Mouse (Mus musculus): ENCODE measurements around the gene Dab1. TPM values are rescaled to one million over a fixed set of nuclear protein-coding genes. Genes with fewer than 3 reads are reported as not detected.

The Dab1 gene
- polyA plus RNA-seq, 1 experiment from 2014 or later, result 0.30 TPM

DNA sequence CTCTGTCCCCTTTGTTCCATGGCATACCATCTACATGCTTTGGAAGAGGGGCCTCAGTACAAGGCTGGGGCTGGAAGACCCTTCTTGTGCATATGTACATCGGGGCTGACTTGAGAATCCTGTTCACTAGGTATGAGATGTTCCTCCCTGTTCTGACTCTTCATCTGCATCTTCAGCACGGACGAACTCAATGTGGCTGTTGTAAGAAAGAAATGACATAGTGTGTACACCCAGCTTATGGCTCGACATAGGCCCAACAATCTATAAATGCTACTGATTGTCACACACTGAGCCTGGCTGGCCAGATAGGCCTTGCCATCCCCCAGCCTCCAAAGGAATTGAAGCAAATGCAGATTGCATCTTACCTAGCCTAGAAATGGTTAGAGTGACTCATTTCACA is 817.3 kb downstream of the Dab1 start:
- Histone ChIP-seq H3K9ac (no peak overlapping the region), H3K36me3 (no peaks in the 10 kb centered on the region), H3K9me3 (replicated peaks) (no peaks in the 10 kb centered on the region), H3K4me2 (no peak overlapping the region), H3K4me3 (replicated peaks) (no peak overlapping the region), H3K27me3 (no peaks in the 10 kb centered on the region), H3K4me1 (replicated peaks) (no peaks in the 10 kb centered on the region), H3K27ac (no peak overlapping the region)
- WGBS (ENCODE audit: insufficient replicate concordance), result 74% methylated on average over 4 of the region's 4 CpGs
- ATAC-seq (ENCODE audit: low read depth) (no peak), DNase-seq (no peak)

DNA sequence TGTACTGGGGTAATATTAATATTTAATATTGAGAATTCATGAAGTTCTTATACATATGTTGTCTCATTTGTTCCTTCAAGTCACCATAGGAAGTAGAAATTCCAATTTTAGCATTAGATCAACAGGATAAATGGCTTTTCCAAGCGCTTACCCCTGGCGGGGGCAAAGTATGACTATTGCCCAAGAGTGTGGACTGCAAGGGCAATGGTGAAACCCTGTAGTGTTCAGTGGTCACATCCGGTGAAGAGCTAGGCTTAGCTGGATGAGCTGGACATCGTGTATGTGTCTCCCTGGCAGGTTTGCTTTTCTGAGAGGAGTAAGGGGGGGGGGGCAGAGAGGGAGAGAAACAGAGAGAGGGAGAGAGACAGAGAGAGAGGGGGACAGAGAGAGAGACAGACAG is 819.6 kb downstream of the Dab1 start:
- H3K9ac ChIP-seq, result no peak overlapping the region
- no peak for DNase-seq

GRCm38 (mm10) chr4:104439641-104440040 is 820.5 kb downstream of the Dab1 start:
- no peak overlapping the region for H3K27ac ChIP-seq
- 56% methylated on average over 3 of the region's 3 CpGs for WGBS (ENCODE audit: insufficient replicate concordance)
- H3K9ac ChIP-seq, result no peak overlapping the region
- DNase-seq (no peak), ATAC-seq (ENCODE audit: low read depth) (no peak)
- no peak overlapping the region for H3K4me3 ChIP-seq (replicated peaks)
- no peak overlapping the region for H3K4me2 ChIP-seq
- no peaks in the 10 kb centered on the region for H3K36me3 ChIP-seq
- H3K27me3 ChIP-seq, result no peaks in the 10 kb centered on the region
- H3K4me1 ChIP-seq (replicated peaks), result no peaks in the 10 kb centered on the region
- H3K9me3 ChIP-seq (replicated peaks), result no peaks in the 10 kb centered on the region

More for the DNA sequence above, 819.6 kb downstream of the Dab1 start:
- H3K4me3 ChIP-seq (replicated peaks), result no peak overlapping the region
- 64% methylated on average over 4 of the region's 4 CpGs for WGBS (ENCODE audit: insufficient replicate concordance)
- no peak overlapping the region for H3K4me2 ChIP-seq
- no peaks in the 10 kb centered on the region for H3K4me1 ChIP-seq (replicated peaks)
- no peaks in the 10 kb centered on the region for H3K9me3 ChIP-seq (replicated peaks)
- H3K27ac ChIP-seq, result no peak overlapping the region
- no peaks in the 10 kb centered on the region for H3K36me3 ChIP-seq
- H3K27me3 ChIP-seq, result no peaks in the 10 kb centered on the region
- ATAC-seq (ENCODE audit: low read depth), result no peak

DNA sequence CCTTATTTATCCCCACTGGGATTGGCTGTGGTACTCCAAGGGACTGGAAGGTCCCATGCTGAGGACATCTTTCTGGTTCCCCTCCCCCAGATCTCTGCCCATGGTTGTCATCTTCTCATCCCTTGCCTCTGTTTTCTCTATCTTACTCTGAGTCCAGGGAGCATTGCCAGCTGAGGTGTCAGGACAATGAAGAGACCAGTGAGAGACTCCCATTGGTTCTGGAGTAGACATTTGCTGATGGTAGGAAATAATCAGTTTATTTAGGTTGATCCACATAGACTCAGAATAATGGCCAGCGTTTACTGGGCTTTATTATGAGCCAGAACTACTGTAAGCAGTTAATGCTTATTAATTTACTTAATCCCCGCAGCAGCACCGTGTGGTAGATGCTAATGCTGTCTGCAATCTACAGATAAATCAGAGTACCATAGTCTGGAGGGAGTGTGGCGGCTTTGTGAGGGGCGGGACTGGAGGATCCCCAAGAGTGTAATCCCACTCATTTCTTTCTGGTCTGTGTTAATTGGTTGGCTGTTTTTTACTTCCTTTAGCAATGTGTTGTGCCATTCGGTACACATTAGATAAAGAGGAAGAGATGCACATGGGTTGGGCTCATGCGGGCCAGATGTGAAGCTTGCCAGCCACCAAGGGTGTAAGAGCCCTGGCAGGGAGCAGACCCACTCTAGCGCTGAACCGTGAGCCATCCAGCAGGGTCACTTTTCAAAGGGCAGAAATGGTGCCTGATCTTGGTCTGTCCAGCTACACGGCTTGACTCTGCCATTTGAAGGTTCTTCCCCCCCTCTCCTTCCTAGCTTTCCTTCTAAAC is 824.0 kb downstream of the Dab1 start:
- Histone ChIP-seq H3K9ac (no peak overlapping the region), H3K36me3 (no peaks in the 10 kb centered on the region), H3K4me1 (replicated peaks) (no peaks in the 10 kb centered on the region), H3K27me3 (no peaks in the 10 kb centered on the region), H3K27ac (no peak overlapping the region), H3K4me3 (replicated peaks) (no peak overlapping the region), H3K9me3 (replicated peaks) (no peaks in the 10 kb centered on the region), H3K4me2 (no peak overlapping the region)
- ATAC-seq (ENCODE audit: low read depth) (no peak), DNase-seq (no peak)
- 53% methylated on average over 10 of the region's 10 CpGs for WGBS (ENCODE audit: insufficient replicate concordance)

DNA sequence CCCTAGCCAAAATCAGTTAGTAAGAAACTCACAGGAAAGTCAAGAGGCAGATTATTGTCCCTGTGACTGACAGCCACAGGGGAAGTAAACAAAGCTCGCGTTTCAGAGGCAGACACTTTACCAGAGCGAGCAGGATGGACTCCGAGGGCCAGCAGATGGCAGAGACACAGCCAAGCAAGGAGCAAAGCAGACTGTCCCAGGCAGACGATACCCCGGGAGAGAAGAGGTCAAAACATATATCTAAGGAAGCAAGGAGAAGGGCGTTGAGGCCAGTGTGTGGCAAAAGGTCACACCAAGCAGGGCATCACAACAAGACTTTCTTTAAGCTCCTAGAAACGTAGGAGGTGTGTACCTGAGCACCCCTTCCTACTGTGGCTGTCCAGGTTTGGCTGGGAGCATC is 824.6 kb downstream of the Dab1 start:
- no peak overlapping the region for H3K9ac ChIP-seq
- no peaks in the 10 kb centered on the region for H3K9me3 ChIP-seq (replicated peaks)
- DNase-seq (no peak), ATAC-seq (ENCODE audit: low read depth) (no peak)
- no peaks in the 10 kb centered on the region for H3K36me3 ChIP-seq
- H3K27ac ChIP-seq, result no peak overlapping the region
- no peaks in the 10 kb centered on the region for H3K4me1 ChIP-seq (replicated peaks)
- H3K4me3 ChIP-seq (replicated peaks), result no peak overlapping the region
- no peak overlapping the region for H3K4me2 ChIP-seq
- 28% methylated on average over 8 of the region's 8 CpGs for WGBS (ENCODE audit: insufficient replicate concordance)
- no peaks in the 10 kb centered on the region for H3K27me3 ChIP-seq

GRCm38 (mm10) chr4:104444985-104445384 is 825.8 kb downstream of the Dab1 start:
- H3K27ac ChIP-seq, result no peak overlapping the region
- no peak overlapping the region for H3K9ac ChIP-seq
- H3K4me1 ChIP-seq (replicated peaks), result no peaks in the 10 kb centered on the region
- ATAC-seq (ENCODE audit: low read depth) (no peak), DNase-seq (no peak)
- 68% methylated on average over 2 of the region's 2 CpGs for whole genome bisulfite sequencing (ENCODE audit: insufficient replicate concordance)
- H3K36me3 ChIP-seq, result no peaks in the 10 kb centered on the region
- H3K4me3 ChIP-seq (replicated peaks), result no peak overlapping the region
- H3K9me3 ChIP-seq (replicated peaks), result no peaks in the 10 kb centered on the region
- H3K27me3 ChIP-seq, result no peaks in the 10 kb centered on the region
- no peak overlapping the region for H3K4me2 ChIP-seq

- Histone ChIP-seq H3K4me2 (no peak overlapping the region), H3K4me1 (replicated peaks) (no peaks in the 10 kb centered on the region), H3K27ac (no peak overlapping the region), H3K36me3 (no peaks in the 10 kb centered on the region), H3K27me3 (no peaks in the 10 kb centered on the region), H3K9ac (no peak overlapping the region), H3K9me3 (replicated peaks) (no peaks in the 10 kb centered on the region), H3K4me3 (replicated peaks) (no peak overlapping the region)
- DNase-seq (no peak), ATAC-seq (ENCODE audit: low read depth) (no peak)
- WGBS (ENCODE audit: insufficient replicate concordance), result 50% methylated on average over 1 of the region's 1 CpGs
Observed at GRCm38 (mm10) chr4:104448199-104448598, 829.0 kb downstream of the Dab1 start.

GRCm38 (mm10) chr4:104450645-104451044 is 831.5 kb downstream of the Dab1 start:
- Histone ChIP-seq H3K9me3 (replicated peaks) (no peaks in the 10 kb centered on the region), H3K27me3 (no peaks in the 10 kb centered on the region), H3K9ac (no peak overlapping the region), H3K4me1 (replicated peaks) (no peaks in the 10 kb centered on the region), H3K4me3 (replicated peaks) (no peak overlapping the region), H3K27ac (no peak overlapping the region), H3K36me3 (no peaks in the 10 kb centered on the region), H3K4me2 (no peak overlapping the region)
- no peak for DNase-seq
- ATAC-seq (ENCODE audit: low read depth), result no peak
- 71% methylated on average over 9 of the region's 9 CpGs for WGBS (ENCODE audit: insufficient replicate concordance)

DNA sequence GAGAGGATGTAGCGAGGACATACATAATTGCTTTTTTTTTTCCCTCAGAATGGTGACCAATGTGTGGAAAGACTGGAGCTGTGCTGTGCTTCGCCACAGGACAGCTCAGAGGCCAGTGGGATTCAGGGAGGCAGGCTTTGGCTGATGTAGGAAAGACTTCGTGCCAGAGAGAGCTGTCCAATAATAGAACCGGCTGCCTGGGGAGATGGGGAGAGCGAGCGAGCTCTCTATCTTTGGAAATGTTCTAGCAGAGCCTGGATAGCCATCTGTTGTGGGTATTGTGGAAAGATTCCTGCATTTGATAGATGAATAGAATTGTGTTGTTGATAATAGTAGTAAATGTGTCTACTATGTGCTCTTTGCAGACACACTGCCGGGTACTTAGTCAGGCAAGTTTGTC is 833.4 kb downstream of the Dab1 start:
- DNase-seq (no peak), ATAC-seq (ENCODE audit: low read depth) (no peak)
- H3K27me3 ChIP-seq, result no peaks in the 10 kb centered on the region
- no peaks in the 10 kb centered on the region for H3K9me3 ChIP-seq (replicated peaks)
- H3K4me2 ChIP-seq, result no peak overlapping the region
- no peak overlapping the region for H3K4me3 ChIP-seq (replicated peaks)
- H3K27ac ChIP-seq, result no peak overlapping the region
- no peak overlapping the region for H3K9ac ChIP-seq
- 60% methylated on average over 7 of the region's 7 CpGs for WGBS (ENCODE audit: insufficient replicate concordance)
- no peaks in the 10 kb centered on the region for H3K36me3 ChIP-seq
- H3K4me1 ChIP-seq (replicated peaks), result no peaks in the 10 kb centered on the region

DNA sequence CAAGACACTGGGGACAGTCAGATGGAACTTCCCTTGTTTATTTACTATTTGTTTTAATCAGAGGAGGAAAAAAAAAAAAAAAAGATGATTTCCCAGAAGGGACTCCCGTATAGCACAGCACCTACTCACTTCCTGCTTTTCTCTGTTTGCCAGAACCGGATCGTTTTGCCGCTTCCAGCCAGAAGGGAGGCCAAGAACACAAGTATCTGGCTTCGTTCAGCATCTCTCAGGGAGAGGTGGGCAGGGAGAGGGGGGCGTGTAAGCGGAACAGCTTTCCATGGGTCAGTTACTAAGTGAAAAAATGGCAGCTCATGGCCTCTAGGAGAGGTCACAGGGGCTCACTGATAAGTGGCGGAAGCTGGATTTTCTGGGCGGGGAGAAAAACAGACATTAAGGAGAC is 836.0 kb downstream of the Dab1 start:
- ATAC-seq (ENCODE audit: low read depth) (no peak), DNase-seq (no peak)
- no peaks in the 10 kb centered on the region for H3K36me3 ChIP-seq
- no peak overlapping the region for H3K27ac ChIP-seq
- H3K9ac ChIP-seq, result no peak overlapping the region
- 53% methylated on average over 9 of the region's 9 CpGs for WGBS (ENCODE audit: insufficient replicate concordance)
- no peaks in the 10 kb centered on the region for H3K9me3 ChIP-seq (replicated peaks)
- no peaks in the 10 kb centered on the region for H3K27me3 ChIP-seq
- H3K4me1 ChIP-seq (replicated peaks), result no peaks in the 10 kb centered on the region
- no peak overlapping the region for H3K4me2 ChIP-seq
- no peak overlapping the region for H3K4me3 ChIP-seq (replicated peaks)

- no peaks in the 10 kb centered on the region for H3K27me3 ChIP-seq
- H3K9me3 ChIP-seq (replicated peaks), result no peaks in the 10 kb centered on the region
- WGBS (ENCODE audit: insufficient replicate concordance), result 55% methylated on average over 3 of the region's 3 CpGs
- ATAC-seq (ENCODE audit: low read depth) (no peak), DNase-seq (no peak)
- no peak overlapping the region for H3K27ac ChIP-seq
- no peaks in the 10 kb centered on the region for H3K4me1 ChIP-seq (replicated peaks)
- no peak overlapping the region for H3K4me3 ChIP-seq (replicated peaks)
- no peaks in the 10 kb centered on the region for H3K36me3 ChIP-seq
- H3K9ac ChIP-seq, result no peak overlapping the region
- H3K4me2 ChIP-seq, result no peak overlapping the region
Observed at GRCm38 (mm10) chr4:104455760-104456159, 836.6 kb downstream of the Dab1 start.

GRCm38 (mm10) chr4:104456173-104456873 is 837.2 kb downstream of the Dab1 start:
- WGBS (ENCODE audit: insufficient replicate concordance), result 65% methylated on average over 7 of the region's 7 CpGs
- no peak overlapping the region for H3K9ac ChIP-seq
- H3K36me3 ChIP-seq, result no peaks in the 10 kb centered on the region
- no peaks in the 10 kb centered on the region for H3K9me3 ChIP-seq (replicated peaks)
- H3K4me3 ChIP-seq (replicated peaks), result no peak overlapping the region
- no peaks in the 10 kb centered on the region for H3K4me1 ChIP-seq (replicated peaks)
- no peak overlapping the region for H3K27ac ChIP-seq
- DNase-seq (no peak), ATAC-seq (ENCODE audit: low read depth) (no peak)
- H3K27me3 ChIP-seq, result no peaks in the 10 kb centered on the region
- H3K4me2 ChIP-seq, result no peak overlapping the region

All from liver, embryonic 13.5 days (tissue).